ENCODE assay signal across 9 mouse cellular contexts in the genomic region with DNA sequence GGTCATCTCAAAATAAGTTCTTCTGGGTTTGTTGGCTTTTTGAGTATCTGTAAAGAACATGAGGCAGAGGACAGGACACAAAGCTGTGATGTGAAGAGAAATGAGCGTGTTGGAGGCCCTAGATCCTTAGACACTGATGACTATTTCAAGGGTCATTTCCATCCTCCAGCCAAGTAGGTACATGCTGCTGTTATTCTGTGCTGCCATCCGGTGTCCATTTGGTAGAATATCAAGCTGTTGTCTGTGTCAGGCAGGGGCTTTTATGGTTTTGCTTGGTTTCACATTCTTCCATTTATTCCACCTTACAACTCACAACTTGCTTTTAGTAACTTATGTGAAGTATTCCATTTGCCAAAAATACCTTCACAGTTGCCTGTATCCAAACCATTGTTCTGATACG.
DNase-seq lines count a peak whose midpoint lies in the region; ATAC-seq and TF ChIP-seq lines count a peak whose summit lies in the region.
"Had no signal": no experiment of that assay in that cellular context is flagged by ENCODE, and none has a peak within 500 bp of the region (broad histone marks: within the 10 kb centered on the region; RNA-seq: fewer than 3 reads in every experiment).

No protein-coding gene starts in this region.

- H3K27me3 ChIP-seq in liver, embryonic 14.5 days (ENCODE audit: control insufficient read depth, insufficient read depth, low read length), result no peaks in the 10 kb centered on the region
- no peaks in the 10 kb centered on the region for H3K27me3 ChIP-seq in liver, embryonic 12.5 days (replicated peaks)
- H3K27me3 ChIP-seq in forebrain, embryonic 13.5 days, result no peaks in the 10 kb centered on the region
- H3K27me3 ChIP-seq: heart, embryonic 15.5 days had no signal

- ATAC-seq in liver, embryonic 14.5 days (ENCODE audit: insufficient read depth), result no peak
- no peak for ATAC-seq in liver, embryonic 12.5 days
- no peak for ATAC-seq in forebrain, embryonic 13.5 days

- H3K4me1 ChIP-seq in liver, embryonic 14.5 days (replicated peaks; ENCODE audit: control insufficient read depth in 2 of 2, insufficient read depth in 2 of 2, low read length in 1 of 2), result no peaks in the 10 kb centered on the region
- H3K4me1 ChIP-seq in liver, embryonic 12.5 days, result no peaks in the 10 kb centered on the region
- no peaks in the 10 kb centered on the region for H3K4me1 ChIP-seq in forebrain, embryonic 13.5 days
- H3K4me1 ChIP-seq: heart, embryonic 15.5 days had no signal

- no peak overlapping the region for H3K4me2 ChIP-seq in liver, embryonic 14.5 days (ENCODE audit: low read depth)
- H3K4me2 ChIP-seq in liver, embryonic 12.5 days, result no peak overlapping the region
- H3K4me2 ChIP-seq in forebrain, embryonic 13.5 days, result no peak overlapping the region
- H3K4me2 ChIP-seq: heart, embryonic 15.5 days had no signal

- TF ChIP-seq EP300 in liver, embryonic 14.5 days (IDR thresholded peaks at IDR 0.05; ENCODE audit: low read depth), result no peak

- H3K9ac ChIP-seq in liver, embryonic 14.5 days (replicated peaks), result no peak overlapping the region
- H3K9ac ChIP-seq in liver, embryonic 12.5 days, result no peak overlapping the region
- no peak overlapping the region for H3K9ac ChIP-seq in forebrain, embryonic 13.5 days
- H3K9ac ChIP-seq: heart, embryonic 15.5 days had no signal

- peak; percentile 2 for DNase-seq in gastrocnemius, adult 18-20 months (ENCODE audit: low spot score)
- no peak for DNase-seq in gastrocnemius, postnatal 4 days (ENCODE audit: low spot score in 2 of 2)
- peak in 2 of 3 experiments; percentile 3 to 11 for DNase-seq in liver, embryonic 14.5 days (ENCODE audit: low read depth in 3 of 3, low spot score in 3 of 3)
- peak; percentile 31 for DNase-seq in ZHBTc4 (ENCODE audit: low read depth, low spot score)
- peak; percentile 9 to 17 for DNase-seq in kidney, postnatal 4 days
- DNase-seq in yolk sac, embryonic 10.5 days (ENCODE audit: low spot score), result no peak

- no peaks in the 10 kb centered on the region for H3K9me3 ChIP-seq in liver, embryonic 14.5 days (ENCODE audit: control insufficient read depth, low read length)
- H3K9me3 ChIP-seq in liver, embryonic 12.5 days (replicated peaks), result no peaks in the 10 kb centered on the region
- H3K9me3 ChIP-seq in forebrain, embryonic 13.5 days (replicated peaks), result no peaks in the 10 kb centered on the region
- H3K9me3 ChIP-seq: heart, embryonic 15.5 days had no signal

- H3K4me3 ChIP-seq in liver, embryonic 14.5 days (ENCODE audit: insufficient read depth in 1 of 2, low read depth in 2 of 2, low read length in 2 of 2), result no peak overlapping the region
- H3K4me3 ChIP-seq in liver, embryonic 12.5 days, result no peak overlapping the region
- no peak overlapping the region for H3K4me3 ChIP-seq in forebrain, embryonic 13.5 days
- H3K4me3 ChIP-seq: heart, embryonic 15.5 days had no signal

- WGBS in liver, embryonic 14.5 days (ENCODE audit: insufficient replicate concordance), result 44% methylated on average over 3 of the region's 3 CpGs
- WGBS in liver, embryonic 12.5 days (ENCODE audit: insufficient replicate concordance), result 61% methylated on average over 3 of the region's 3 CpGs
- 54% methylated on average over 3 of the region's 3 CpGs for WGBS in forebrain, embryonic 13.5 days

- H3K27ac ChIP-seq in liver, embryonic 14.5 days, result no peak overlapping the region
- H3K27ac ChIP-seq in liver, embryonic 12.5 days, result no peak overlapping the region
- no peak overlapping the region for H3K27ac ChIP-seq in forebrain, embryonic 13.5 days
- H3K27ac ChIP-seq: heart, embryonic 15.5 days had no signal

- no peaks in the 10 kb centered on the region for H3K36me3 ChIP-seq in liver, embryonic 14.5 days (replicated peaks; ENCODE audit: control insufficient read depth, insufficient read depth, low read depth)
- no peaks in the 10 kb centered on the region for H3K36me3 ChIP-seq in liver, embryonic 12.5 days
- no peaks in the 10 kb centered on the region for H3K36me3 ChIP-seq in forebrain, embryonic 13.5 days (ENCODE audit: poor library complexity, severe bottlenecking)
- H3K36me3 ChIP-seq: heart, embryonic 15.5 days had no signal

- TF ChIP-seq CTCF in liver, embryonic 14.5 days (IDR thresholded peaks at IDR 0.05; ENCODE audit: low read depth), result peak; percentile 48

Comparison
In these comparisons a context has a peak if more than half of its experiments do, and no peak if none do; other contexts are left out.
1. DNase-seq: peak in gastrocnemius, adult 18-20 months (single experiment), liver, embryonic 14.5 days (2 of 3), ZHBTc4 (single experiment) and kidney, postnatal 4 days (2 of 2); none in gastrocnemius, postnatal 4 days (0 of 2) and yolk sac, embryonic 10.5 days (single experiment).